Mouse (Mus musculus) kidney, embryonic 15.5 days (tissue): ENCODE data around the gene Ctcfl. TPM values are rescaled to one million over a fixed set of nuclear protein-coding genes. Genes with fewer than 3 reads are reported as not detected.

Source experiments
- ATAC-seq: fragments of 200-750 bp; cut with Nextera tagmentation; replicated peaks from 2 replicates; pipeline ENCODE4 v1.8.0; 2017; ENCODE audit warnings: moderate TSS enrichment; ENCODE audit not compliant: low FRiP score
- H3K27ac ChIP-seq: fragments of 300-500 bp; sonication (generic); 2 replicates; pipeline ENCODE4 v1.5.1; 2015; ENCODE audit warnings: mild to moderate bottlenecking, inconsistent platforms
- H3K27me3 ChIP-seq: fragments of 300-500 bp; sonication (generic); 2 replicates; pipeline ENCODE4 v1.6.1; 2015; ENCODE audit warnings: inconsistent platforms
- H3K36me3 ChIP-seq: fragments of 300-500 bp; sonication (generic); 2 replicates; pipeline ENCODE4 v1.6.1; 2015; ENCODE audit warnings: inconsistent platforms
- H3K4me1 ChIP-seq: fragments of 300-500 bp; sonication (generic); 2 replicates; pipeline ENCODE4 v1.6.1; 2015; ENCODE audit warnings: inconsistent platforms
- H3K4me2 ChIP-seq: fragments of 300-500 bp; sonication (generic); 2 replicates; pipeline ENCODE4 v1.6.1; 2015; ENCODE audit warnings: moderate library complexity, mild to moderate bottlenecking, inconsistent platforms
- H3K4me3 ChIP-seq: fragments of 300-500 bp; sonication (generic); replicated peaks from 2 replicates; pipeline ENCODE4 v1.5.1; 2015; ENCODE audit warnings: mild to moderate bottlenecking, inconsistent platforms
- H3K9ac ChIP-seq: fragments of 300-500 bp; sonication (generic); 2 replicates; pipeline ENCODE4 v1.6.1; 2015; ENCODE audit warnings: mild to moderate bottlenecking, inconsistent platforms
- H3K9me3 ChIP-seq: fragments of 300-500 bp; sonication (generic); replicated peaks from 2 replicates; pipeline ENCODE4 v1.6.1; 2016; ENCODE audit warnings: inconsistent platforms
- WGBS: fragments of 180-500 bp; shearing (Covaris S2); methylation state at CpG from one replicate; pipeline ENCODE4 v1.1.7; 2015; ENCODE audit warnings: mixed read lengths; 5-methylcytosine and 5-hydroxymethylcytosine counted together
- polyA plus RNA-seq: library from polyadenylated mRNA; unstranded; fragments of >200 nt; fragmentation: Nextera tagmentation; extraction: Ambion mirVana; gene quantifications from 2 replicates; pipeline ENCODE4 v1.2.1, GENCODE M21; 2015

Gene Ctcfl
- polyA plus RNA-seq, 1 experiment from 2014 or later = 0.21 TPM

DNA sequence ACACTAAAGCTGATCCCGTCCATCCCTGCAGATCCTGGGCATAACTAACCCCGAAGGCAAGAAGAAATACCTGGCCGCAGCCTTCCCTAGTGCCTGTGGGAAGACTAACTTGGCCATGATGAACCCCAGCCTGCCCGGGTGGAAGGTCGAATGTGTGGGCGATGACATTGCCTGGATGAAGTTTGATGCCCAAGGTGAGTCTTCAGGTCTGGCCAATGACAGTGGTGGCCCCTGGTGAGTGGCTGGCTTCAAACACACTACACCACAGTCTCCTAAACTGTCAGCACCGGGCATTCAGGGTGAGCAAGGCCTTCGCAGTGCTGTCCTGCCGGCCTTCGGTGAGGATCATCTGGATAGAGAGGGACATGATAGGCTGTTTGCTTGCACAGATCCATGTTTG, 36.6 kb upstream of the Ctcfl start:
- H3K4me3 ChIP-seq = no peak overlapping the region
- no peak for ATAC-seq
- peaks cover 49% of the 10 kb centered on the region for H3K4me1 ChIP-seq
- WGBS = 95% methylated on average over 10 of the region's 10 CpGs
- no peak overlapping the region for H3K9ac ChIP-seq
- no peaks in the 10 kb centered on the region for H3K36me3 ChIP-seq
- peaks cover 7% of the 10 kb centered on the region; the same call in 1 of the 2 replicates for H3K27me3 ChIP-seq
- H3K9me3 ChIP-seq = no peaks in the 10 kb centered on the region
- no peak overlapping the region for H3K27ac ChIP-seq
- H3K4me2 ChIP-seq = no peak overlapping the region

- peaks cover 46% of the 10 kb centered on the region for H3K4me1 ChIP-seq
- H3K9ac ChIP-seq = no peak overlapping the region
- no peak for ATAC-seq
- WGBS = 93% methylated on average over 14 of the region's 14 CpGs
- H3K4me3 ChIP-seq = no peak overlapping the region
- no peaks in the 10 kb centered on the region for H3K9me3 ChIP-seq
- H3K27ac ChIP-seq = no peak overlapping the region
- H3K4me2 ChIP-seq = no peak overlapping the region
- H3K27me3 ChIP-seq = peaks cover 4% of the 10 kb centered on the region; the same call in 1 of the 2 replicates
- H3K36me3 ChIP-seq = no peaks in the 10 kb centered on the region
These were observed 35.6 kb upstream of the Ctcfl start for GRCm38 (mm10) chr2:173154962-173155361.

- Histone ChIP-seq H3K4me2 (no peak overlapping the region), H3K4me1 (peaks cover 41% of the 10 kb centered on the region), H3K9ac (no peak overlapping the region), H3K9me3 (no peaks in the 10 kb centered on the region), H3K27ac (no peak overlapping the region), H3K36me3 (no peaks in the 10 kb centered on the region), H3K4me3 (no peak overlapping the region), H3K27me3 (peaks cover 6% of the 10 kb centered on the region; the same call in 1 of the 2 replicates)
- ATAC-seq = no peak
- WGBS = 94% methylated on average over 13 of the region's 13 CpGs
These were observed 35.2 kb upstream of the Ctcfl start for GRCm38 (mm10) chr2:173154513-173154912.

- WGBS = 74% methylated on average over 10 of the region's 10 CpGs
These were observed 33.9 kb upstream of the Ctcfl start for GRCm38 (mm10) chr2:173153266-173153665.

DNA sequence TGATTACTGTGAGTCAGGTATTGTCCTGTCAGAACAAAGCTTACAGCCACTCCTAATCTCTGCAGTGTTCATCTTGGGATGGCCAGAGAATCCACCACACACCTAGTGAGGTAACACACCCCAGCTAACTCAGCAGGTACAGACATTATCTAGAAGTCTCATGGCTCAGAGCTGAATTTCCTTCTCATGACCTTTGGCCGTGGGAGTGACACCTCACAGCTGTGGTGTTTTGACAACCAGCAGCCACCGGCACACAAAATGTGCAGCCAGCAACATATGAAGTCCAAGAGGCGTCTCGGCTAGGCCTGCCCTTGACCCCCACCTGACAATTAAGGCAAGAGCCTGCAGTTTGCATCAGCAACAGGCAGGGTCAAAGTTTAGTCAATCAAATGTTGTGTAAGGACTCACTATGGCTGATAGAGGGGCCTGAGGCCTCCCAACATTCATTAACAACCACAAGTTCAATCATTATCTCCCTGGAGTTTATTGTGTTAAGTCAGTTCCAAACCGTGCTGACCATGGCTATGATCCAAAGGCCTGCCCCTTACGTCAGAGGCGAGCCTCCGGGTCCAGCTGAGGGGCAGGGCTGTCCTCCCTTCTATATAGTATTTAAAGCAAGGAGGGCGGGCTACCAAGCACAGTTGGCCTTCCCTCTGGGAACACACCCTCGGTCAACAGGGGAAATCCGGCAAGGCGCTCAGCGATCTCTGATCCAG, 33.3 kb upstream of the Ctcfl start, which contains the start of gene Pck1:
Gene Pck1, plus strand, starts transcription at position 613 of the 716 bp plus-strand sequence.
- H3K4me3 ChIP-seq = no peak within 1 kb of the TSS
- 0 out of 2 replicates have a peak within 1 kb of the TSS, but pooled peaks have one; percentile 34 for H3K27ac ChIP-seq
- peaks cover 31% of the 10 kb centered on the region for H3K4me1 ChIP-seq
- H3K4me2 ChIP-seq = 0 out of 2 replicates have a peak within 1 kb of the TSS, but pooled peaks have one; percentile 3
- 45% methylated on average over 13 of the region's 13 CpGs for WGBS
- H3K27me3 ChIP-seq = peaks cover 7% of the 10 kb centered on the region; the same call in 1 of the 2 replicates
- peak; percentile 81 for ATAC-seq
- no peak within 1 kb of the TSS for H3K9ac ChIP-seq
- H3K9me3 ChIP-seq = no peaks in the 10 kb centered on the region
- no peaks in the 10 kb centered on the region for H3K36me3 ChIP-seq

More at GRCm38 (mm10) chr2:173153266-173153665, 33.9 kb upstream of the Ctcfl start:
- Histone ChIP-seq H3K4me1 (peaks cover 36% of the 10 kb centered on the region), H3K36me3 (no peaks in the 10 kb centered on the region), H3K4me2 (no peak overlapping the region), H3K9me3 (no peaks in the 10 kb centered on the region), H3K9ac (no peak overlapping the region), H3K27me3 (peaks cover 7% of the 10 kb centered on the region; the same call in 1 of the 2 replicates), H3K27ac (no peak overlapping the region), H3K4me3 (no peak overlapping the region)
- no peak for ATAC-seq

DNA sequence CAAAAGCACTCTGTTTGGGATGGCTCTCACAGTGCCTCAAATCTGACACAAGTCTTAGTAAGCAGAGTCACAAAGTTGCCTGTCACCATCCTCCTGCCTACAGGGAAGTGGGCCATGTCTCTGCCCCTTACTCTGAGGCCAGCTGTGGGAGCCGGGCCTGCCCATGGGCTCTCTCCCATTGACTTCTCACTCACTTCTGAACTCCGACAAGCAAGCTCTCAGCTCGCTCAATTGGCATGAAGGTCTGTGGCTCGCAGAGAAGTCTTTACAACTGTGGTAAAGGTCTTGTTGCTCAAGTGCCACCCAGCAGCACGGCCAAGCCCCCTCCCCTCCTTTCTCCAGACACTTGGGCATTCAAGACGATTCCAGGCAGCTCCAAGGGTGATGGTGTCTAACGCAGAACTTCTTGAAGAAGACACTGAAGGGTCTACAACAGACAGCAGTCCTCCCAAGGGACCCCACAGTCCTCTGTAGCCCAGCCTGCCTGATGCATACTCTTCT, 32.5 kb upstream of the Ctcfl start:
- Histone ChIP-seq H3K27me3 (peaks cover 7% of the 10 kb centered on the region; the same call in 1 of the 2 replicates), H3K36me3 (no peaks in the 10 kb centered on the region), H3K4me2 (no peak overlapping the region), H3K27ac (0 out of 2 replicates have a peak overlapping the region, but pooled peaks have one; percentile 34), H3K4me3 (no peak overlapping the region), H3K9ac (no peak overlapping the region), H3K4me1 (peaks cover 24% of the 10 kb centered on the region), H3K9me3 (no peaks in the 10 kb centered on the region)
- 89% methylated on average over 7 of the region's 7 CpGs for WGBS
- no peak for ATAC-seq

DNA sequence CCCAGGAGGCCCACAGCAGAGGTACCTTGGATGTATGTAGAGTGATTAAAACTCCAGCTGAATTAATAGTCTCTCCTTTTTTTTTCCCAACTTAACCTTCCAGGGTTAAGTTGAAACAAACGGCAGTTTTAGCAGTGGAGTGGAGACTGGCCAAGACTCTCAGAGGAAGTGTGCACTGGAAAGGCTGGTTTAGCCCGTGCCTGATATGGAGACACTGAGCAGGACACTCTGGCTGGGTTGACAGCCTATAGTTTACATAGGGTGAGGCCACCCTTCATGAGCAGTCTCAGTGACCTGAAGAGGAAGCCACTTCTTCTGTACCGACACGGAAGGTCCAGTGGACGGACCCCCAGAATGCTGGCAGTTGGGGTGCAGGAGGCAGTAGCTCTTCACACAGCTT, 32.0 kb upstream of the Ctcfl start:
- no peak overlapping the region for H3K9ac ChIP-seq
- H3K4me3 ChIP-seq = no peak overlapping the region
- WGBS = 68% methylated on average over 5 of the region's 5 CpGs
- H3K9me3 ChIP-seq = no peaks in the 10 kb centered on the region
- H3K36me3 ChIP-seq = no peaks in the 10 kb centered on the region
- H3K27me3 ChIP-seq = peaks cover 7% of the 10 kb centered on the region; the same call in 1 of the 2 replicates
- peaks cover 24% of the 10 kb centered on the region for H3K4me1 ChIP-seq
- H3K27ac ChIP-seq = no peak overlapping the region
- no peak overlapping the region for H3K4me2 ChIP-seq
- no peak for ATAC-seq

GRCm38 (mm10) chr2:173148001-173148400, 28.7 kb upstream of the Ctcfl start:
- 92% methylated on average over 5 of the region's 5 CpGs for WGBS
- H3K27me3 ChIP-seq = peaks cover 24% of the 10 kb centered on the region
- ATAC-seq = no peak

DNA sequence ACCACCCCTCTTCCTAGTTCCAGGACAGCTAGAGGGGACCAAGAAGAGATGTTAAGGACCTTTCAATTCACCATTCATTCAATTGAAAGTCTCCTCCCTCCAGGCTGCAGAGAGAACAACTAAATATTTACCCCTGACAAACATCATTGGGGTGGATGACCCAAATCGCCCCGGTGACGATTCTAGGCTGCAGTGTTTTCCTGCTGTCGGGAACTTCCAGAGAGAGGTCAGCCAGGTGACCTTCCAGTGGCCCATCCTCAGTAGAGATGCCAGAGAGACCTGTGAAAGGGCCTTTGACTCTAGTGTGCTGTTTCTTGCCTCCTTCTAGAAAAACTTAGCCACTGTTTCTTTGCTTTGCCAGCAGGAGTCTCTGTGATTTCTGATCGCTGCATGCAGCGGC, 27.4 kb upstream of the Ctcfl start:
- H3K9ac ChIP-seq = no peak overlapping the region
- H3K4me1 ChIP-seq = peaks cover 7% of the 10 kb centered on the region; the same call in 1 of the 2 replicates
- H3K27ac ChIP-seq = no peak overlapping the region
- H3K36me3 ChIP-seq = no peaks in the 10 kb centered on the region
- no peak overlapping the region for H3K4me3 ChIP-seq
- peaks cover 32% of the 10 kb centered on the region for H3K27me3 ChIP-seq
- H3K9me3 ChIP-seq = no peaks in the 10 kb centered on the region
- no peak overlapping the region for H3K4me2 ChIP-seq
- no peak for ATAC-seq
- 72% methylated on average over 6 of the region's 6 CpGs for whole genome bisulfite sequencing

More at GRCm38 (mm10) chr2:173148001-173148400, 28.7 kb upstream of the Ctcfl start:
- Histone ChIP-seq H3K9me3 (no peaks in the 10 kb centered on the region), H3K27ac (no peak overlapping the region), H3K36me3 (no peaks in the 10 kb centered on the region), H3K9ac (no peak overlapping the region), H3K4me3 (no peak overlapping the region), H3K4me1 (peaks cover 18% of the 10 kb centered on the region), H3K4me2 (no peak overlapping the region)

DNA sequence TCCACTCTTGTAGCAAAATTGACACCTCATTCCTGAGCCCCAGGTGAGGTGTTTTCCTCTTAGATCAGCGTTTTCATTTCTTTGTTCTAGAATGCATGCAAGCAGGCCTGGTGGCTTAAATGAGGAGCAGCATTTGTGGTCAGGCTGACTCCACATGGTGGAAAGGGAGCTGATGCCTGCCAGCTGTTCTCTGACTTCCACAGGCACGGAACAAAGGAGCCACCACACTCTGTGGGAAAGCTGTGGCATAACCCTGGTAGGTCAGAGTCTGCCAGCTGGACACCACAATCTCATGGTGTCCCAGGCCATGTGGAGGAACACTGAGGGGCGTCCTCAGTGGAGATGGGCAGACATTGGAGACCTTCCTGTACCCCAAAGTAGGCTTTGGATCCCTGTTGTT, 26.5 kb upstream of the Ctcfl start:
- Histone ChIP-seq H3K4me1 (peaks cover 4% of the 10 kb centered on the region; the same call in 1 of the 2 replicates), H3K27me3 (peaks cover 38% of the 10 kb centered on the region), H3K9ac (no peak overlapping the region), H3K36me3 (no peaks in the 10 kb centered on the region), H3K27ac (no peak overlapping the region), H3K4me3 (no peak overlapping the region), H3K9me3 (no peaks in the 10 kb centered on the region), H3K4me2 (no peak overlapping the region)
- WGBS = 59% methylated on average over 3 of the region's 3 CpGs
- no peak for ATAC-seq

GRCm38 (mm10) chr2:173143611-173144010, 24.3 kb upstream of the Ctcfl start:
- no peak for ATAC-seq
- 57% methylated on average over 11 of the region's 11 CpGs for WGBS
- Histone ChIP-seq H3K4me1 (peaks cover 7% of the 10 kb centered on the region; the same call in 1 of the 2 replicates), H3K27me3 (peaks cover 47% of the 10 kb centered on the region), H3K4me2 (no peak overlapping the region), H3K4me3 (no peak overlapping the region), H3K9me3 (no peaks in the 10 kb centered on the region), H3K27ac (no peak overlapping the region), H3K36me3 (no peaks in the 10 kb centered on the region), H3K9ac (no peak overlapping the region)
